Mouse (Mus musculus) C2C12 (cell line): ENCODE measurements around the gene Nav2. TPM values are rescaled to one million over a fixed set of nuclear protein-coding genes. Genes with fewer than 3 reads are reported as not detected.

Experiments
- H3K27me3 ChIP-seq: one replicate; pipeline ENCODE4 v1.6.1; 2011; ENCODE audit not compliant: control insufficient read depth, insufficient read depth, insufficient read length
- H3K36me3 ChIP-seq: one replicate; pipeline ENCODE4 v1.6.1; 2011; ENCODE audit not compliant: control insufficient read depth, insufficient read depth
- H3K4me3 ChIP-seq: one replicate; pipeline ENCODE4 v1.5.1; 2011; ENCODE audit warnings: mild to moderate bottlenecking, control low read depth; ENCODE audit not compliant: poor library complexity, insufficient read depth, severe bottlenecking
- H3K79me2 ChIP-seq: one replicate; pipeline ENCODE4 v1.6.1; 2011; ENCODE audit not compliant: control insufficient read depth, insufficient read depth
- H3K79me3 ChIP-seq: one replicate; pipeline ENCODE4 v1.6.1; 2011; ENCODE audit warnings: low read depth, control low read depth
- H3ac ChIP-seq: one replicate; pipeline ENCODE3; 2011; ENCODE audit warnings: low read depth; ENCODE audit not compliant: control insufficient read depth, insufficient read length
- CEBPB ChIP-seq: IDR thresholded peaks from one replicate; pipeline ENCODE4 v1.6.1; 2011; ENCODE audit warnings: low read depth, mild to moderate bottlenecking, control low read depth, moderate library complexity
- CTCF ChIP-seq: IDR thresholded peaks from one replicate; pipeline ENCODE4 v1.5.1; 2011; ENCODE audit not compliant: control insufficient read depth, insufficient read depth, insufficient read length
- FOSL1 ChIP-seq: IDR thresholded peaks from one replicate; pipeline ENCODE4 v1.8.0; 2011; ENCODE audit warnings: mild to moderate bottlenecking, low read length; ENCODE audit not compliant: poor library complexity, insufficient read depth, severe bottlenecking
- MAX ChIP-seq: IDR thresholded peaks from one replicate; pipeline ENCODE4 v1.6.1; 2011; ENCODE audit warnings: mild to moderate bottlenecking, control low read depth
- MYOD1 ChIP-seq: IDR thresholded peaks from one replicate; pipeline ENCODE4 v1.6.1; 2011; ENCODE audit warnings: low read depth; ENCODE audit not compliant: control insufficient read depth, insufficient read length
- MYOG ChIP-seq: IDR thresholded peaks from one replicate; pipeline ENCODE4 v1.6.1; 2011; ENCODE audit not compliant: control insufficient read depth, insufficient read length; ENCODE audit errors: extremely low read depth
- USF1 ChIP-seq: IDR thresholded peaks from one replicate; pipeline ENCODE4 v1.6.1; 2011; ENCODE audit warnings: low read depth, mild to moderate bottlenecking, control low read depth, moderate library complexity
- polyA plus RNA-seq: library from polyadenylated mRNA; unstranded; fragments of >200 nt; fragmentation: generic; extraction: Trizol; gene quantifications from one replicate; pipeline ENCODE4 v1.2.1, GENCODE M21; 2012; ENCODE audit warnings: missing spikeins

Gene Nav2
- polyA plus RNA-seq, 1 experiment: 4.7 TPM

DNA sequence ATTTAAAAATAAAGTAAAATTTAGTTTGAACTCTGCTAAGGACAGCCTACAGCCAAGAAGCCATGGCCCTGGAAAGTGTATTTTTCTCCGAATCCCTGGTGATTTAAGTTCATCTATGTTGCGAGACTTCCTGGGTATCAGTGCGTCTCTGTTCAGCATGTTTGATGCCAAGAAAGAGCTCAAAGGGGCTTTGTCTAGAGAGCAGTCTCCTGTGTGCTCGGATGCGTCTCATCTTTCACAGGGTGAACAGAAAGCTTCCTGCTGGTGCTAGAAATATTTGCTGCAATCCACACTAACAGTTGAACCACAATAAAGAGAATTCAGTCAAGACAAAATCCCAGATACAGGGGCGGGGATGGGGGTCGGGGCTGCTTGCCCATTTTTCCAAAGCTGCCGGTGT is 572.4 kb downstream of the Nav2 start:
- Histone ChIP-seq H3K36me3 (no peaks in the 10 kb centered on the region), H3K79me2 (no peaks in the 10 kb centered on the region), H3ac (no peak overlapping the region), H3K4me3 (no peak overlapping the region), H3K27me3 (no peaks in the 10 kb centered on the region), H3K79me3 (no peaks in the 10 kb centered on the region)
- TF ChIP-seq USF1 (no peak), MYOD1 (no peak), FOSL1 (no peak), MYOG (no peak), CTCF (no peak), MAX (no peak), CEBPB (no peak)

DNA sequence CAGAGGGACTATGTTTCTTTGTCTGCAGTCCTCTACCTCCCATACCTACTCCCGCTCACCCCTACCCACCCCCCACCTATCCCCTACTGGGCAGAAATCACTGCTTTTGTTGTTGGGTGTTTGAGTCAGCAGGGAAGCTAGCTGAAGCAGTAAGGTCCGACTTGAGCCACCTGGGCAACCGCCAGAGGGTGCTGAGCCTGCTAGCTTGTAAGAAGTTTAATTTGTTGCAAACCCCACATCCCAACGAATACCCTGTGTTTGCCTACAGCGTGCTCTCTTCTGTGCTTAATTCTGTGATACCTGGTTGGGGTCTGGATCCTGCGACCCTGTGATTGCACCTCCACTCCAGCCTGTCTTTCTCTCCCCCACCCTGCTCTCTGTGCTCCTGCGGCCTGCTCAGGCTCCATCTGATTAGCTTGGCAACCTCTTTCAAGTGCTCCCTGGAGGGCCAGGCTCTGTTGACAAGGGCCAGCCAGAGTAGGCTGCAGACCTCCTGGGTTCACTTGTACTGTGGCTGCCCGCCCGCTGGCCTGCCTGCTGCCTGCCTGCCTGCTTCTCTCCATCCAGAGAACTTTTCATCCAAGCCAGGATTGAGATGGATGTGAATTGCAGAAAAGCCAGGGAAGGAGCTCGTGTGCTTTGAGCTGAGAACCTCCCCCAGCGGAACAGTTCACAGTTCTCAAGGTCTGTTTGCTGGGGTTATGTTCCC is 575.7 kb downstream of the Nav2 start:
- H3K79me2 ChIP-seq: no peaks in the 10 kb centered on the region
- no peak overlapping the region for H3K4me3 ChIP-seq
- no peaks in the 10 kb centered on the region for H3K36me3 ChIP-seq
- no peaks in the 10 kb centered on the region for H3K79me3 ChIP-seq
- no peak overlapping the region for H3ac ChIP-seq
- no peaks in the 10 kb centered on the region for H3K27me3 ChIP-seq
- TF ChIP-seq MAX (no peak), MYOG (no peak), USF1 (no peak), CEBPB (no peak), FOSL1 (no peak), CTCF (no peak), MYOD1 (no peak)

DNA sequence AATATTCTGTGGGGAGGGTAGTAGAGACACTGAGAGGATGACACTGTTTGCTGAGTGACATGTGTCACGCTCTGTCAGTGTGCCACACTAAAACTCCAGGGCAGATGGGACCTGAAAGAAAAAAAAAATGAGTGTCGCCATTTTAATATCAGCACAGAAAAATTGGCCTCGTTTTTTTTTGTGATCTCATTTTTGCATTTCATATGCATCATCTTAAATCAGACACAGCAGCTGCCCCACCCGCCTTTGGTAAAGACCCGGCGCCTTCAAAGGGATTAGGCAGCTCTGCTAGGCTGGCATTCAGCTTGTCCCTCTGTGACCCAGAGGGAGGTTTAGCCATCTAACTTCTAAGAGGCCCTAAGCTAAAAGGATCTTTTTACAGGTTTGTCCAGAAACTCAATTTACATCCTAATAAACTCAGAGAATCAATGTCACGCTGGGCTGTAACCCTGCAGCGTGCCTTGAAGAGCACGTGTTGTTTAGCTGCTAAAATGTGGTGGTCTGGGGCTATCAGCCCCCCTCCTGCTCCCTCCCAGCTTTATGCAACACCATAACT is 576.9 kb downstream of the Nav2 start:
- no peak overlapping the region for H3K4me3 ChIP-seq
- no peak for TF ChIP-seq MYOD1
- TF ChIP-seq MYOG: no peak
- TF ChIP-seq USF1: no peak
- no peak for TF ChIP-seq FOSL1
- TF ChIP-seq CEBPB: no peak
- TF ChIP-seq CTCF: no peak
- TF ChIP-seq MAX: no peak
- no peaks in the 10 kb centered on the region for H3K27me3 ChIP-seq
- H3K79me2 ChIP-seq: no peaks in the 10 kb centered on the region
- H3K36me3 ChIP-seq: no peaks in the 10 kb centered on the region
- no peaks in the 10 kb centered on the region for H3K79me3 ChIP-seq
- H3ac ChIP-seq: no peak overlapping the region

DNA sequence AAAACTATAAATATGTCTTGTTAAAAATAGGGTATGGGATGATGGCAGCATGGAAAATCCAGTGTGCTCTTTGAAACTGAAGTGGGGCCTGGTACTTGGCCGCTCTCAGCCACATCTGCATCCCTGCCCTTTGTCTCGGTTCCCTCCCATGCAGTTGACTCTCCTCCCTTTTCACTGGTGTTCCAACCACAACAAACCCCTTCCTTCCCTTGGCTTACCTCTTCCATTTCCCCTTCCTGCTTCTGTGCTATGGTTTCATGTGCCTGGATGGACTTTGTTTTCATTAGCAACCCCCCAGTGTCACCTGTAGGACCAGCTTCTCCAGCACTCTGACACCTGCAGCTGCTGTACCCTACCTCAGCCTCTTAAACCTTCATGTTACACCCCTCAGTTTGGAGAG is 578.8 kb downstream of the Nav2 start:
- Histone ChIP-seq H3K36me3 (no peaks in the 10 kb centered on the region), H3K27me3 (no peaks in the 10 kb centered on the region), H3K79me3 (no peaks in the 10 kb centered on the region), H3ac (no peak overlapping the region), H3K4me3 (no peak overlapping the region), H3K79me2 (no peaks in the 10 kb centered on the region)
- no peak for TF ChIP-seq CTCF
- TF ChIP-seq CEBPB: no peak
- TF ChIP-seq FOSL1: no peak
- no peak for TF ChIP-seq USF1
- no peak for TF ChIP-seq MYOG
- no peak for TF ChIP-seq MYOD1
- no peak for TF ChIP-seq MAX

DNA sequence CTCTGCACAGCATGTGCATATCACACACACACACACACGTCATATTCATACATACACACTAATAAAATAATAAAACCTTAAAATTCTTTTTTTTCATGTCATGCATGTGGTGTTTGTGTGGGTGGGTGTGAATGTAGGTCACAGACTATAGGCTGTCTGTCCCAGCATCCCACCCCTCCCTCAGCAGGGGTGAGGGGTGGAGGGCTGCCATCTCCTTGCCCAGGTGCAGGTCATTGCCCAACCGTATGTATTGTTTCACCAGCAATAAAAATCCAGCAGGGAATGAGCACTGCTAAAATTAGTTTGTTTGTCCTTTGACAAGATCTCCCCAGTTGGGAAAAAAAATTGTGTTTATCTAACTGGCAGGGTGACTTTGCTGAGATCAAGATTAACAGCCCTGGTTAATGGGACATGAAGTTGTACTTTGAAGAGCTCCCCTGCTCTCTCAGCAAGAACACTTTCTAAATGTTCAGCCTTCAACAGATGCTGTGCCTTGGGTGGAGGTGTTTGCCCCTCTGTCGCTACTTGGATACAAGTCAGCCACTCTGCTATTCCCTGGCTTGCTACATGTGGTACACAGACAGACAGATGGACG is 580.1 kb downstream of the Nav2 start:
- no peaks in the 10 kb centered on the region for H3K79me3 ChIP-seq
- no peak overlapping the region for H3K4me3 ChIP-seq
- H3K79me2 ChIP-seq: no peaks in the 10 kb centered on the region
- no peak overlapping the region for H3ac ChIP-seq
- no peaks in the 10 kb centered on the region for H3K36me3 ChIP-seq
- H3K27me3 ChIP-seq: no peaks in the 10 kb centered on the region
- TF ChIP-seq CTCF: no peak
- no peak for TF ChIP-seq MYOG
- TF ChIP-seq MAX: no peak
- TF ChIP-seq USF1: no peak
- no peak for TF ChIP-seq CEBPB
- TF ChIP-seq FOSL1: no peak
- TF ChIP-seq MYOD1: no peak

DNA sequence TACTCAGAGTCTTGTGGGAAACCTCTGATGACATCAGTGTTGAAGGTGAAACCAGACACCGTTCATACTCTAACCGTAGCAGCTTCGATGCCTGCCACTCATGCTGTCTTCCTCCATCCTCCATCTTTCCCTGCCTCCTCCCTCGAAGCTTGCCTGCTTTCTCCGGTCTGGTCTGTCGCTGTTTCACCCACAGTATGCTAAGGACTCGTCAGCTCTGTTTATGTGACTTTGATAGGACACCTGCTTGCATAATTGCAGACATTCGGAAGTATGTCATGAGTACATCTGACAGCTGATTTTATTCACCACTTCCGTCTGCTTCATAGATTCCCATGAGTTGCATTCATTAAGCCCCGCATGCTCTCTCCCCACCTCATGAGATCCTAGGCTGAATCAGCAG is 582.3 kb downstream of the Nav2 start:
- Histone ChIP-seq H3ac (no peak overlapping the region), H3K36me3 (no peaks in the 10 kb centered on the region), H3K4me3 (no peak overlapping the region), H3K79me2 (no peaks in the 10 kb centered on the region), H3K79me3 (no peaks in the 10 kb centered on the region), H3K27me3 (no peaks in the 10 kb centered on the region)
- TF ChIP-seq MAX (no peak), CEBPB (no peak), FOSL1 (no peak), MYOD1 (peak; percentile 86), MYOG (no peak)
